Mouse (Mus musculus) G1E (cell line): ENCODE results near the gene Retreg2.

Source experiments
- CTCF ChIP-seq: IDR thresholded peaks from 2 replicates; pipeline ENCODE4 v1.5.1; 2012; ENCODE audit warnings: low read depth, low read length, inconsistent platforms, mixed read lengths
- GATA1 ChIP-seq: IDR thresholded peaks from 2 replicates; pipeline ENCODE4 v1.6.1; 2012; ENCODE audit warnings: borderline replicate concordance, low read length, inconsistent platforms, mixed read lengths
- GATA2 ChIP-seq: IDR thresholded peaks from 2 replicates; pipeline ENCODE4 v1.6.1; 2012; ENCODE audit warnings: low read depth, low read length, inconsistent platforms, borderline replicate concordance
- POLR2AphosphoS5 ChIP-seq: IDR thresholded peaks from 2 replicates; pipeline ENCODE4 v1.6.1; 2012; ENCODE audit warnings: low read depth, low read length, inconsistent platforms; ENCODE audit not compliant: insufficient replicate concordance
- TAL1 ChIP-seq: conservative IDR thresholded peaks from 2 replicates; pipeline ENCODE4 v1.6.1; 2012; ENCODE audit warnings: low read depth, low read length, inconsistent platforms, mixed read lengths

DNA sequence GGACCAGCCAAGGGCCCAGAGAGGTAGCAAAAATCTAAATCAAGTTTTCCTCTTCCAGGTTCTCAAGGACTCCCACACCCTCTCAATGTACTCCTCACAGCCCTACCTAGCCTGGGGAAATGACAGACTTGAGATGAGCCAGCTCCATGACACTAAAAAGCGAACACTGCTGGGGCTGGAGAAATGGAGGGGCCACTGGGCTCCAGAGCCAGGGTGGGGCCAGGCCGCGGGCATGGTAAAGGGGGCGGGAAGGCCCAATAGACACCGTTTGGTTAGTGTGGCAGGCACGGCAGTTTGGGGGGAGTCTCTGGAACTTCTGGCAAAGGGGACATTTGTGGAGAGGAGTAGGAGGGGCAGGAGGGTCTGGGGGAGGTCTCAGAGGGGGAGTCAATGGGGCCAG, 6.3 kb upstream of the Retreg2 start:
- no peak for TF ChIP-seq GATA1
- no peak for TF ChIP-seq CTCF
- TF ChIP-seq POLR2AphosphoS5 = no peak
- no peak for TF ChIP-seq TAL1
- no peak for TF ChIP-seq GATA2
